In the genomic region with DNA sequence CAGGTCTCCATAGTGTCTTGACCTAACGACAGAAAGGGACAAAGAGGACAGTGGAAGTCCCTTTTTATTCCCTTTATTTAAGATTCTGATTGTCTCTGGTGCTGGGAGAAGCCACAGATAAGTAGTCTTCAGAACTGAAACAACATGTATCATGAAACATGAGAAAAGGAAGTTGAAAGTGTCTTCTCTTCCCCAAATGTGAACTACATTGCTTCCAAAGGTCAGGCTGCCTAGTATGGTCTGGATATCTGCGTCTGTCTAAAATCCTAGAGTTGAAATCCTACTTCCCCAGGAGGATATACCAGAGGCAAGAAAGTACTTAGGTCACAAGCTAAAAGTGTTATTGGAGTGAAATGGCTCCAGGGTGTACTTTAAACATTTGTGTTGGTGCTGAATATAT, we compare ENCODE assay signal across 17 mouse cellular contexts.
"Had no signal": no experiment of that assay in that cellular context is flagged by ENCODE, and none has a peak within 500 bp of the region (broad histone marks: within the 10 kb centered on the region; RNA-seq: fewer than 3 reads in every experiment).

No protein-coding gene starts in this region.

- H3K4me2 ChIP-seq: limb, embryonic 13.5 days; liver, embryonic 11.5 days; liver, embryonic 15.5 days; lung, embryonic 15.5 days; midbrain, embryonic 11.5 days; midbrain, embryonic 15.5 days; neural tube, embryonic 13.5 days had no signal

- H3K9me3 ChIP-seq: limb, embryonic 13.5 days; liver, embryonic 15.5 days; lung, embryonic 15.5 days; megakaryocyte, embryonic 14.5 days; midbrain, embryonic 15.5 days; neural tube, embryonic 13.5 days had no signal

- H3K4me1 ChIP-seq: liver, embryonic 15.5 days had no signal

- DNase-seq: kidney, adult 8-10 months; kidney, postnatal 25 days; layer of hippocampus, adult 9-11 months; left cerebral cortex, postnatal 4 days; retina, postnatal 1 day; right cerebral cortex, postnatal 4 days; spleen, adult 18-20 months; thymus, adult 2 months; thymus, postnatal 25 days had no signal

- H3K27ac ChIP-seq: limb, embryonic 13.5 days; liver, embryonic 15.5 days; lung, embryonic 15.5 days; midbrain, embryonic 15.5 days; neural tube, embryonic 13.5 days had no signal

- H3K4me3 ChIP-seq: limb, embryonic 13.5 days; liver, embryonic 15.5 days; lung, embryonic 15.5 days; megakaryocyte, embryonic 14.5 days; midbrain, embryonic 15.5 days; neural tube, embryonic 13.5 days had no signal

- H3K36me3 ChIP-seq: limb, embryonic 13.5 days; liver, embryonic 15.5 days; lung, embryonic 15.5 days; midbrain, embryonic 15.5 days; neural tube, embryonic 13.5 days had no signal

- H3K9ac ChIP-seq: limb, embryonic 13.5 days; liver, embryonic 15.5 days; lung, embryonic 15.5 days; midbrain, embryonic 15.5 days; neural tube, embryonic 13.5 days had no signal

- ATAC-seq: midbrain, embryonic 15.5 days had no signal

- H3K27me3 ChIP-seq: limb, embryonic 13.5 days; liver, embryonic 15.5 days; lung, embryonic 15.5 days; megakaryocyte, embryonic 14.5 days; midbrain, embryonic 15.5 days; neural tube, embryonic 13.5 days had no signal
